Mouse (Mus musculus): ENCODE results near the gene Zbtb46.

Zbtb46 gene

DNA sequence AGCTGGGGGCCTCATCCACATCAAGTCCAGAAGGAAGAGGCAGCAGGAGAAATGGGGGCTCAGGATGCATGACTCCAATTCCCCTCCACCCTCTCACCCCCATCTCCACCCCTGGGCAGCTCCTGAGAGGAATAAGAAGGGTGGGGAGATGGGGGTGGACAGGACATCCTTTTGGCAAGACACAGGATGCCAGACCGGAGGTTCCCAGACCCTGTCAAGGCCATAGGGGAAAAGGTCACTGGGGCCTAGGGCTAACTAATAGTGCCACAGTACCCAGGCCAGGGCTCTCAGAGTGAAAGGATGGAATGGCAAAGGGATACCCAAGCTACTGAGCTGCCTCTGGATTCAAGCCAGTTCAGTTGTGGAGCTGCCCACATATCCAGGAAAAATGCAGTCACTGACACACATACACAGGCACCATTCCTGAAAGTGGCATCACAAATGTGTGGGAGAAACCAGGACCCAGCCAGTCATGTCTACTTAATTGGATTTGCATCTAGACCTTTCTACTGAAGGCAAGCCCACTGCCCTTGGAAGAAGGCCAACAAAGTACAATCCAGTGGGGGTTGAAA lies 13.1 kb upstream of the Zbtb46 start:
- Histone ChIP-seq H3K9me3 (ENCODE audit: low read length) (no peaks in the 10 kb centered on the region), H3K4me3 (replicated peaks; ENCODE audit: low read length) (no peak overlapping the region), H3K27me3 (ENCODE audit: insufficient read depth, low read length) (peaks cover 37% of the 10 kb centered on the region), H3K36me3 (ENCODE audit: insufficient read depth, low read length) (no peaks in the 10 kb centered on the region), H3K4me1 (replicated peaks; ENCODE audit: low read depth, low read length) (no peaks in the 10 kb centered on the region)
- no peak for TF ChIP-seq CTCF (conservative IDR thresholded peaks at IDR 0.05; ENCODE audit: low read length)
- no peak for TF ChIP-seq NANOG (IDR thresholded peaks at IDR 0.05; ENCODE audit: borderline replicate concordance, low read length)
- no peak for TF ChIP-seq POU5F1 (IDR thresholded peaks at IDR 0.05; ENCODE audit: borderline replicate concordance, low read length)

DNA sequence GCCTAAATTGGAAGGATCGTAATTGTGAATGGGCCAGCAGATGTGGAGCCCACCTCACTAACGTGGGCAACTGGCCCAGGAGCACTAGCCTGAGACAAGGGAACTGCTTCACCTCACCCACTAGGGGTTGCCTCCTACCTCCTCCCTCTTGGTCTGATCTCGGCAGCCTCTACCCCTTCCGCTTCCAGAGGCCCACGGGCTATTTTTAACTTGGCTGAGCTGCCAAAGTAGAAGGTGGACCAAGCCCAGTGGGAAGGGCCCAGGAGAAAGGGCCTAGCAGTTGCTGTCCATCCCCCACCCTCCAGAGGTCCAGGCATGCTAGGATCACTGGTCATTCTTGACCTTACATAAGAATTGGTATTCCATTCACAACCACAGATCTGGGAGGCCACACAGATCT lies 12.0 kb upstream of the Zbtb46 start:
- Histone ChIP-seq H3K9me3 (ENCODE audit: low read length) (no peaks in the 10 kb centered on the region), H3K4me1 (replicated peaks; ENCODE audit: low read depth, low read length) (no peaks in the 10 kb centered on the region), H3K36me3 (ENCODE audit: insufficient read depth, low read length) (no peaks in the 10 kb centered on the region), H3K4me3 (replicated peaks; ENCODE audit: low read length) (no peak overlapping the region), H3K27me3 (ENCODE audit: insufficient read depth, low read length) (peaks cover 40% of the 10 kb centered on the region)
- TF ChIP-seq NANOG (IDR thresholded peaks at IDR 0.05; ENCODE audit: borderline replicate concordance, low read length) (no peak), POU5F1 (IDR thresholded peaks at IDR 0.05; ENCODE audit: borderline replicate concordance, low read length) (no peak), CTCF (conservative IDR thresholded peaks at IDR 0.05; ENCODE audit: low read length) (no peak)

DNA sequence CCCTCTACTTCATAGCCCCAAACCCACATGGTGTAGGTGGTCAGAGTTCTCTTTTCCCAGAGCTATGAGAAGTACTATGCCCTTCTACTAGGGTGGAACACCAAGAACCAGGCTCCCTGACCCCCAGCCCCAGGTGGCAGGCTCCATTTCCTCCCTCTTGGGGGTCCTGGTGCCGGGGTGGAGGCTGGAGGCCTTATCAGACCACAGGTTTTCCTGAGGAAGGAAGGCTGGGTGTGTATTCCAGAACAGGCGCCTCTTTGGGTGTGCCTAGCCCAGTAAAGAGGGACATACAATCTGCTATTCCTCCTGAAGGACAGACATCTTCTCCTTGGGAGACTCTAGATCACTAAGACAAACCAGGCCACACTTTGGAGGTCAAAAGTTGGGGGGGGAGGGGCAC lies 11.1 kb upstream of the Zbtb46 start:
- no peaks in the 10 kb centered on the region for H3K4me1 ChIP-seq (replicated peaks; ENCODE audit: low read depth, low read length)
- H3K27me3 ChIP-seq (ENCODE audit: insufficient read depth, low read length), result peaks cover 46% of the 10 kb centered on the region
- H3K9me3 ChIP-seq (ENCODE audit: low read length), result no peaks in the 10 kb centered on the region
- no peaks in the 10 kb centered on the region for H3K36me3 ChIP-seq (ENCODE audit: insufficient read depth, low read length)
- H3K4me3 ChIP-seq (replicated peaks; ENCODE audit: low read length), result no peak overlapping the region
- no peak for TF ChIP-seq POU5F1 (IDR thresholded peaks at IDR 0.05; ENCODE audit: borderline replicate concordance, low read length)

DNA sequence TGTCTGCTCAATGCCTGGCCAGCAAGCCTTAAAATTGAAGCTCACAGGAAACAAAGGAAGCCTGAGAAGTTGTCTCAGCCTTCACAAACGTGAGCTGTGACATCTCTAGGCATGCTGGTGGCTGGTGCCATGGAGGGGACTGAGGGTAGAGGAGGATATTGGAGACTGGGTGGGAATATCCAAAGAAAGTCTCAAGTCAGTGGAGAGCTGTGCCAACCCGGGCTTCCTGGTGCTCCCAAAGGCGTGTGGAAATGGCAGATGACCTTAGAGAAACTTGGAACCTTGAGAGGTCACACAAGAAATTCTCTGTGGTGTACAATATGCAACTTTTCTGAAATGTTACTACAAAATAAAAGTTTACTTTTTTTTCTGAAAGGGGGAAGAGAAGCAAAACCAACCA lies 6.2 kb upstream of the Zbtb46 start:
- peaks cover 19% of the 10 kb centered on the region for H3K4me1 ChIP-seq (replicated peaks; ENCODE audit: low read depth, low read length)
- no peaks in the 10 kb centered on the region for H3K9me3 ChIP-seq (ENCODE audit: low read length)
- peaks cover 77% of the 10 kb centered on the region for H3K27me3 ChIP-seq (ENCODE audit: insufficient read depth, low read length)
- TF ChIP-seq POU5F1 (IDR thresholded peaks at IDR 0.05; ENCODE audit: borderline replicate concordance, low read length) (no peak), CTCF (conservative IDR thresholded peaks at IDR 0.05; ENCODE audit: low read length) (no peak), NANOG (IDR thresholded peaks at IDR 0.05; ENCODE audit: borderline replicate concordance, low read length) (no peak)
- H3K36me3 ChIP-seq (ENCODE audit: insufficient read depth, low read length), result no peaks in the 10 kb centered on the region
- H3K4me3 ChIP-seq (replicated peaks; ENCODE audit: low read length), result no peak overlapping the region

DNA sequence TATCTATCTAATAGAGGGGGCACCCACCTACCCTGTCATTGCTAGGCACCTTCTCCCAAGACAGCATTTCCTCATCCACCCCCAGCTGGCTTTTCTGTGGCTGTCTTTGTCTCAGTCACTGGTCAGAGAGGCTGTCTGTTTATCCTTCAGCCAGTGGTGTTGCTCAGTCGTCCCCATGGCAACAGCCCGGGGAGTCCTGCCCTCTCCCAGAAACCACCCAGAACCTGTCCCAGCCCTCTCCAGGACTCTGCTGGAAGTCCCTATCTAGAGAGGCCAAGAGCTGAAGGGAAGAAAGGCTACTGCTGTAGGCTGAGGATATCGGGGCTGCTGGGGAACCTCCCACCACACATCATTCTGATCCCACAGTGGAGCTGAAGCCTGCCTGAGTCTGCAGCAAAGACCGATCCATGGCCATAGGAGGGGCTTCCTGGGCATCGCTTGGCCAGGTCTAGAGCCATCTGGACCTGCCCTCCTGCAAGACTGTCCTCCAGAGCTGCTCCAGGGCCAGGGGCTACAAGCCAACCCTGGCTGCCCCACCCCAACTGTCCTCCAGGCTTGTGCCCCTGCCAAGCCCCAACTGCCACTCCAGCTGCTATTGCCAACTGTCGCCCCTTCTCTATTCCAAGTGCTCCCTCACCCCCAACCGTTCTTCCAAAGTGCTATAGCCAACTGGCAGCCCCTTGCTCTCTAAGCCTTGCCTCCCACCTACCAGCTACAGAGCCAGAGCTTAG lies 3.9 kb upstream of the Zbtb46 start:
- Histone ChIP-seq H3K27me3 (ENCODE audit: insufficient read depth, low read length) (peaks cover 75% of the 10 kb centered on the region), H3K36me3 (ENCODE audit: insufficient read depth, low read length) (no peaks in the 10 kb centered on the region), H3K9me3 (ENCODE audit: low read length) (no peaks in the 10 kb centered on the region), H3K4me3 (replicated peaks; ENCODE audit: low read length) (no peak overlapping the region), H3K4me1 (replicated peaks; ENCODE audit: low read depth, low read length) (peaks cover 30% of the 10 kb centered on the region)
- TF ChIP-seq POU5F1 (IDR thresholded peaks at IDR 0.05; ENCODE audit: borderline replicate concordance, low read length) (no peak), CTCF (conservative IDR thresholded peaks at IDR 0.05; ENCODE audit: low read length) (no peak), NANOG (IDR thresholded peaks at IDR 0.05; ENCODE audit: borderline replicate concordance, low read length) (no peak)

DNA sequence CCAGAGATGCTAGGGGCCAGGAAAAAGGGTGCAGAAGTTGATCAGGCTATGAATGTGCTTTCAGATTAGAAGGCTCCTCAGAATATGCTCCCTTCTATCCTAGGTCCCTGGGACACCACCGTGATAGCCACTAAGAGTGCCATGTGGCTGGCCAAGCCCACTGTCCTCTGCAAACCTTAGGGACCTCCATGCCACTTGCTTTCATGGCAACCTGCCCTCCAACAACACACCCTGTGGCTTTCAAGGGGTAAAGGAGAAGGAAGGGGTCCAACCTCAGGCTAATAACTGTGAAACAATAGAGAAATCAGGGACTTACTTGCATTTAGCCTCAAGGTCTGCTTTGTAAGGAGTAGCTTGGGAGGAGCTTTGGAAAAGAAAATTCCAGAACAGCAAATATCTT lies 3.4 kb upstream of the Zbtb46 start:
- Histone ChIP-seq H3K27me3 (ENCODE audit: insufficient read depth, low read length) (peaks cover 76% of the 10 kb centered on the region), H3K36me3 (ENCODE audit: insufficient read depth, low read length) (no peaks in the 10 kb centered on the region), H3K9me3 (ENCODE audit: low read length) (no peaks in the 10 kb centered on the region), H3K4me3 (replicated peaks; ENCODE audit: low read length) (no peak overlapping the region), H3K4me1 (replicated peaks; ENCODE audit: low read depth, low read length) (peaks cover 35% of the 10 kb centered on the region)
- no peak for TF ChIP-seq POU5F1 (IDR thresholded peaks at IDR 0.05; ENCODE audit: borderline replicate concordance, low read length)
- TF ChIP-seq CTCF (conservative IDR thresholded peaks at IDR 0.05; ENCODE audit: low read length), result no peak
- TF ChIP-seq NANOG (IDR thresholded peaks at IDR 0.05; ENCODE audit: borderline replicate concordance, low read length), result no peak

DNA sequence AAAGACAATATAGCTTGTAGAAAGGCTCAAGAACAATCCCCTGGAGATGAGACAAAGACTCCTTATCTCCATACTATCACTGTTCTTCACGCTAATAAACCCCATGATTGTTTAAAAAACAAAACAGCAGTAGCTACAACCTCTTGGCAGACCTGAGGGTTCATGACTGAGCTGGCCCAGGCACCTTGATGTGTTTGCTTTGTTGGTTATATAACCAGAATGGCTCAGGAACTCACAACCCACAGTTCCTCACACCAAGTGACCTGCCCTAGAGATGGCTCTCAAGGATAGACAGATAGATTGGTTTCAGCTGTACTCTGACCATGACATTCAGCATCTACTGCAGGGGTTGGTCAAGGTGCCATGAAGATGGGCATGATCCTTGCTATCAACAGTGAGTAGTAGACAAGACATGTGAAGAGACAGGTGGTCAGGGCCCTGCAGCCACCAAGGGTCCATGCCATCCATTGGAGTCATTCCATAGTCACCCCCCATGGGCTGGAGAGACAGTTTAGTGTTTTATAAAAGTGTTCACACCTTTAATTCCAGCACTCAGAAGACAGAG lies 2.4 kb upstream of the Zbtb46 start:
- no peak for TF ChIP-seq CTCF (conservative IDR thresholded peaks at IDR 0.05; ENCODE audit: low read length)
- TF ChIP-seq POU5F1 (IDR thresholded peaks at IDR 0.05; ENCODE audit: borderline replicate concordance, low read length), result no peak
- TF ChIP-seq NANOG (IDR thresholded peaks at IDR 0.05; ENCODE audit: borderline replicate concordance, low read length), result no peak
- Histone ChIP-seq H3K4me3 (replicated peaks; ENCODE audit: low read length) (no peak overlapping the region), H3K9me3 (ENCODE audit: low read length) (no peaks in the 10 kb centered on the region), H3K36me3 (ENCODE audit: insufficient read depth, low read length) (no peaks in the 10 kb centered on the region), H3K27me3 (ENCODE audit: insufficient read depth, low read length) (peaks cover 83% of the 10 kb centered on the region), H3K4me1 (replicated peaks; ENCODE audit: low read depth, low read length) (peaks cover 35% of the 10 kb centered on the region)

DNA sequence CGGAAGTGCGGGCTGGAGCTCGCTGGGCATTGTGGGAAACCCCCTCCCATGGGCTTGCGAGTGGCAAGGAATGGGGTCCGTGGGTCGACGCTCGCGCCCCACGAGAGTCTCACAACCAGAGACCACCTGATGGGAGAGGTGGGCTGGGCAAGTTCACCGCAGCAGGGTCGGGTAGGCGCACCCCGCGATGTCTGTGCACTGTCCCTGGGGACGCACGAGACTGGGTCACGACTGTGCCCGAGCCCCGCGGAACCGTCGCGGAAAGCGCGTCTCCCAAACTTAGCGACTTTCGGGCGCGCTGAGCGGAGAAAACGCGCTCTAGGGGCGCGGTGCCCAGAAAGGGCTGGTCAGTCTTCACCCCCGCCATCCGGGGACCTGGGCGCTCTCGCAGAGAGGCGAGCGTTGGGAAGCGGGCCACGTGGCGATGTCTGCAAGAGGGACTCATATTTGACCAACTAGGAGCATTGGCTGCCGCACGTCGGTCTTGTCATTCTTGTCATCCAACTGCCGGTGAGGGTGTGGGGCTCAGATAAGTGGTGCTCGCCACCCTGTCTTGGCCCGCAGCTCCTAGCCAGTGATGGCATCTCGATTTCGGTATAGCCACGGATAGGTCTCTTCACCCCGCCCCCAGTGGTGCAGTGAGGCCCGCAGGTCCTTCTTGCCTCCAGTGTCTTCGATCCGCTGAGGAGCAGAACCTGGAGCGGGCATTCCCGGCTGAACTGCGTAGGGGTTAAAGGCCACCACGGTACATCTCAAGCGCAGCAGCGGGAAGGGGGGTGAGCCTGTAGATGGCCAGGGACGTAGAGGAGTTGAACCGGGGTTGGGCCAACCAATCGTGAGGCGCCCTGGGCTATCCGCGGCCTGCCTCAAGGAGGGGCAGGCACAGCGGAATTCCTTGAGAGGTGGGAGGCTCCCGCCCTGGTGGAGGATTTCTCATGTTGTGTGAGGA lies 721 bp upstream of the Zbtb46 start:
- Histone ChIP-seq H3K9me3 (ENCODE audit: low read length) (no peaks in the 10 kb centered on the region), H3K27me3 (ENCODE audit: insufficient read depth, low read length) (peaks cover 82% of the 10 kb centered on the region), H3K4me1 (replicated peaks; ENCODE audit: low read depth, low read length) (peaks cover 35% of the 10 kb centered on the region), H3K36me3 (ENCODE audit: insufficient read depth, low read length) (no peaks in the 10 kb centered on the region), H3K4me3 (replicated peaks; ENCODE audit: low read length) (peak overlapping the region; percentile 99)
- TF ChIP-seq POU5F1 (IDR thresholded peaks at IDR 0.05; ENCODE audit: borderline replicate concordance, low read length) (no peak), CTCF (conservative IDR thresholded peaks at IDR 0.05; ENCODE audit: low read length) (no peak)

Measured in E14TG2a.4 (cell line).